Mouse (Mus musculus) lung, embryonic 16.5 days (tissue): ENCODE measurements around the gene Cdc73. TPM values are rescaled to one million over a fixed set of nuclear protein-coding genes. Genes with fewer than 3 reads are reported as not detected.

Experiments
- ATAC-seq: fragments of 200-750 bp; cut with Nextera tagmentation; 2 replicates; pipeline ENCODE4 v1.8.0; 2017; ENCODE audit warnings: low read depth, mild to moderate bottlenecking, moderate library complexity
- H3K27ac ChIP-seq: fragments of 300-500 bp; sonication (generic); 2 replicates; pipeline ENCODE4 v1.5.1; 2014; ENCODE audit warnings: mild to moderate bottlenecking, control low read depth, low read length
- H3K27me3 ChIP-seq: fragments of 300-500 bp; sonication (generic); 2 replicates; pipeline ENCODE4 v1.6.1; 2014; ENCODE audit warnings: low read depth, low read length, mixed read lengths; ENCODE audit not compliant: control insufficient read depth, insufficient read depth
- H3K36me3 ChIP-seq: fragments of 300-500 bp; sonication (generic); 2 replicates; pipeline ENCODE4 v1.6.1; 2014; ENCODE audit warnings: low read length; ENCODE audit not compliant: control insufficient read depth, insufficient read depth
- H3K4me1 ChIP-seq: fragments of 300-500 bp; sonication (generic); replicated peaks from 2 replicates; pipeline ENCODE4 v1.6.1; 2014; ENCODE audit warnings: low read length, mixed read lengths; ENCODE audit not compliant: control insufficient read depth, insufficient read depth
- H3K4me2 ChIP-seq: fragments of 300-500 bp; sonication (generic); 2 replicates; pipeline ENCODE4 v1.6.1; 2014; ENCODE audit warnings: low read depth, low read length, control low read depth
- H3K4me3 ChIP-seq: fragments of 300-500 bp; sonication (generic); 2 replicates; pipeline ENCODE4 v1.5.1; 2014; ENCODE audit warnings: mild to moderate bottlenecking, low read length, control low read depth
- H3K9ac ChIP-seq: fragments of 300-500 bp; sonication (generic); 2 replicates; pipeline ENCODE4 v1.6.1; 2014; ENCODE audit warnings: low read length, control low read depth
- H3K9me3 ChIP-seq: fragments of 300-500 bp; sonication (generic); 2 replicates; pipeline ENCODE4 v1.6.1; 2016; ENCODE audit warnings: low read length; ENCODE audit not compliant: control insufficient read depth
- WGBS: fragments of 180-500 bp; shearing (Covaris S2); extraction: QIAGEN DNeasy Blood & Tissue Kit; methylation state at CpG from one replicate; pipeline ENCODE4 v1.1.7; 2014; 5-methylcytosine and 5-hydroxymethylcytosine counted together
- polyA plus RNA-seq: library from polyadenylated mRNA; unstranded; fragments of >200 nt; fragmentation: Nextera tagmentation; extraction: Ambion mirVana; gene quantifications from 2 replicates; pipeline ENCODE4 v1.2.1, GENCODE M21; 2015

Cdc73 gene
- polyA plus RNA-seq, 1 experiment from 2014 or later = 13.0 TPM

- Histone ChIP-seq H3K9me3 (no peaks in the 10 kb centered on the region), H3K27ac (no peak overlapping the region), H3K4me3 (no peak overlapping the region), H3K9ac (no peak overlapping the region), H3K4me1 (no peaks in the 10 kb centered on the region), H3K4me2 (no peak overlapping the region), H3K27me3 (no peaks in the 10 kb centered on the region), H3K36me3 (peaks cover 2% of the 10 kb centered on the region)
- no peak for ATAC-seq
- 56% methylated on average over 4 of the region's 4 CpGs for WGBS
These were observed 57.3 kb downstream of the Cdc73 start for GRCm38 (mm10) chr1:143645386-143645785.

GRCm38 (mm10) chr1:143644221-143644620 is 58.5 kb downstream of the Cdc73 start:
- Histone ChIP-seq H3K36me3 (no peaks in the 10 kb centered on the region; the same call in 1 of the 2 replicates), H3K27me3 (no peaks in the 10 kb centered on the region), H3K4me3 (no peak overlapping the region), H3K9me3 (no peaks in the 10 kb centered on the region), H3K4me1 (no peaks in the 10 kb centered on the region), H3K27ac (no peak overlapping the region), H3K4me2 (no peak overlapping the region), H3K9ac (no peak overlapping the region)
- no peak for ATAC-seq
- 94% methylated on average over 2 of the region's 2 CpGs for WGBS

- Histone ChIP-seq H3K4me1 (no peaks in the 10 kb centered on the region), H3K4me2 (peak within 1 kb of the TSS; percentile 19), H3K9me3 (no peaks in the 10 kb centered on the region), H3K9ac (no peak within 1 kb of the TSS), H3K27ac (no peak within 1 kb of the TSS), H3K4me3 (peak within 1 kb of the TSS; percentile 5; the same call in 1 of the 2 replicates), H3K36me3 (no peaks in the 10 kb centered on the region; the same call in 1 of the 2 replicates), H3K27me3 (no peaks in the 10 kb centered on the region)
- 51% methylated on average over 15 of the region's 15 CpGs for whole genome bisulfite sequencing
- ATAC-seq = no peak
These were observed 61.9 kb downstream of the Cdc73 start, which contains the start of gene B3galt2 for GRCm38 (mm10) chr1:143640650-143641407. TSS of gene B3galt2 (plus strand) at chr1:143640664.

- no peak overlapping the region for H3K9ac ChIP-seq
- no peak overlapping the region for H3K27ac ChIP-seq
- H3K4me3 ChIP-seq = no peak overlapping the region
- no peaks in the 10 kb centered on the region for H3K36me3 ChIP-seq
- H3K4me1 ChIP-seq = no peaks in the 10 kb centered on the region
- no peaks in the 10 kb centered on the region for H3K9me3 ChIP-seq
- 78% methylated on average over 2 of the region's 2 CpGs for WGBS
- no peaks in the 10 kb centered on the region for H3K27me3 ChIP-seq
- no peak for ATAC-seq
- H3K4me2 ChIP-seq = no peak overlapping the region
These were observed 69.7 kb downstream of the Cdc73 start for GRCm38 (mm10) chr1:143632854-143633587.

GRCm38 (mm10) chr1:143632361-143632760 is 70.3 kb downstream of the Cdc73 start:
- no peaks in the 10 kb centered on the region for H3K27me3 ChIP-seq
- no peak overlapping the region for H3K9ac ChIP-seq
- H3K4me3 ChIP-seq = no peak overlapping the region
- ATAC-seq = no peak
- H3K4me2 ChIP-seq = no peak overlapping the region
- H3K9me3 ChIP-seq = no peaks in the 10 kb centered on the region
- H3K4me1 ChIP-seq = no peaks in the 10 kb centered on the region
- 50% methylated on average over 1 of the region's 1 CpGs for WGBS
- no peaks in the 10 kb centered on the region for H3K36me3 ChIP-seq
- no peak overlapping the region for H3K27ac ChIP-seq

GRCm38 (mm10) chr1:143631337-143631736 is 71.4 kb downstream of the Cdc73 start:
- no peaks in the 10 kb centered on the region for H3K27me3 ChIP-seq
- 28% methylated on average over 7 of the region's 7 CpGs for WGBS
- no peak for ATAC-seq

GRCm38 (mm10) chr1:143622634-143623033 is 80.1 kb downstream of the Cdc73 start:
- Histone ChIP-seq H3K9me3 (no peaks in the 10 kb centered on the region), H3K36me3 (peaks cover 9% of the 10 kb centered on the region), H3K27ac (no peak overlapping the region), H3K4me2 (no peak overlapping the region), H3K4me1 (no peaks in the 10 kb centered on the region), H3K9ac (no peak overlapping the region), H3K4me3 (no peak overlapping the region), H3K27me3 (no peaks in the 10 kb centered on the region)
- ATAC-seq = no peak
- 81% methylated on average over 1 of the region's 1 CpGs for WGBS

More at GRCm38 (mm10) chr1:143631337-143631736, 71.4 kb downstream of the Cdc73 start:
- Histone ChIP-seq H3K4me2 (no peak overlapping the region), H3K27ac (no peak overlapping the region), H3K9ac (no peak overlapping the region), H3K36me3 (peaks cover 3% of the 10 kb centered on the region; the same call in 1 of the 2 replicates), H3K4me3 (no peak overlapping the region), H3K9me3 (no peaks in the 10 kb centered on the region), H3K4me1 (no peaks in the 10 kb centered on the region)

- Histone ChIP-seq H3K9me3 (no peaks in the 10 kb centered on the region), H3K27ac (no peak overlapping the region), H3K4me2 (no peak overlapping the region), H3K4me1 (no peaks in the 10 kb centered on the region), H3K27me3 (no peaks in the 10 kb centered on the region), H3K9ac (no peak overlapping the region), H3K4me3 (no peak overlapping the region), H3K36me3 (peaks cover 12% of the 10 kb centered on the region)
- ATAC-seq = no peak
These were observed 80.8 kb downstream of the Cdc73 start for GRCm38 (mm10) chr1:143621930-143622329.

- no peak overlapping the region for H3K4me3 ChIP-seq
- H3K9ac ChIP-seq = no peak overlapping the region
- H3K27me3 ChIP-seq = no peaks in the 10 kb centered on the region
- H3K9me3 ChIP-seq = no peaks in the 10 kb centered on the region
- H3K4me1 ChIP-seq = no peaks in the 10 kb centered on the region
- 64% methylated on average over 2 of the region's 2 CpGs for WGBS
- H3K4me2 ChIP-seq = no peak overlapping the region
- no peak overlapping the region for H3K27ac ChIP-seq
- ATAC-seq = no peak
- peaks cover 8% of the 10 kb centered on the region for H3K36me3 ChIP-seq
These were observed 82.9 kb downstream of the Cdc73 start for GRCm38 (mm10) chr1:143619760-143620159.
